Mouse (Mus musculus): ENCODE data around the gene Ranbp9.
A peak's percentile ranks its signal among the peaks of the same experiment; 100 is the strongest.
"Not testable (repeated sequence)": the region's sequence is repeated elsewhere in the genome, so short reads cannot be mapped to it uniquely, and the experiment has no call there.

Ranbp9 gene

DNA sequence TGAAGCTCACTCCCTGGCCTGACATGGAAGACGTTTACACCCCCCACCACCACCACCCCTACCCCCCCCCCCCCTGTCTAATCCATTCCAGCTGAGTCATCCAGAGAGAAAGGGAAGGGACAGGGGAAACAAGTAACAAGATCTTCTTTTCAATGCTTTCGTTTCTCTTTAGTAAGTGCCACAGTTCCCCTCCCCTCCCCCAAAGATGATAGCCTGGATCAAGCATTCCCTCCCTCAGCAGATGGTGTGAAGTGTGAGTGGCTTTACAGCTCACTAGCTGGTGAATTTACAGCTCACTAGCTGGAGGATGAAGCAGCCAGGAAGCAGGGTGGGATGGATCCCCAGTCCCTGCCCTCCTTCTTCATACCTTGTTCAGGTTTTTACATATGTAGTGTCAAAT lies 15.6 kb upstream of the Ranbp9 start:
- DNase-seq (ENCODE audit: low spot score): no peak

DNA sequence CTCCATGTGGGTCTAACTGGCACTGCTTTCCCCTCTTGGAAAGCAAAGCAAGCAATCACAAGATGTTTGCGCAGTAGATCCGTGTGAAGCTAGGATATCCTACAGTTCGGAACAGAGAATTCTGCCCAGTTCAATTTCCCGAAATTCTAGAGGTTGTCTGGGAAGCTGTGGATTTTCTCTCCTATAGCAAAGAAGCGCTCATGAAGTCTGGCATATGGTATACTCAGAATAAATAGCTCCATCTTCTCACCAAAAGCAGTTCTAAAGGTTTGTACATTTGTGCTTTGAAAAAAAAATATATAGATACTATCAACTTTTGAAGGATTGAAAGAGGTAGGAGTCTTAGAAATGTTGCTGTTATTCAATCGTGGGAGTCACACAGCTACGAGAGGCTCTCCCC lies 14.6 kb upstream of the Ranbp9 start:
- DNase-seq (ENCODE audit: low spot score): no peak

DNA sequence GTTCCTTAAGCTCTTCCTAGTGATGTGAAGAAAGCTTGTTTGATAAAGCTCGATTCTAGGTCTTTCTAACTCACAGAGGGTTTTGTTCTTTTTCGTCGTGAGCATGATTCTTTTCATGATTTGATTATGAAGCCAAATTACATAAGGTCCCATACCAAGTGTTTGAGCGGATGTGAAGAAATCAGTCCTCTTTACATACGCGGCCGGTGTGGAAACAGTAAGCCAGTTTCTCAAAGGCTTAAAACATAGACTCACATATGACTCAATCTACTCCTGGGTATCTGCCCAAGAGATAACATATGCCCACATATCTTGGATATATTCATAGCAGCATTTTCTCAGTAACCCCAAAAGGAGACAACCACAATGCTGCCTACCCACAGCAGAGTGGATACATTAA lies 12.6 kb upstream of the Ranbp9 start:
- no peak for DNase-seq (ENCODE audit: low spot score)

DNA sequence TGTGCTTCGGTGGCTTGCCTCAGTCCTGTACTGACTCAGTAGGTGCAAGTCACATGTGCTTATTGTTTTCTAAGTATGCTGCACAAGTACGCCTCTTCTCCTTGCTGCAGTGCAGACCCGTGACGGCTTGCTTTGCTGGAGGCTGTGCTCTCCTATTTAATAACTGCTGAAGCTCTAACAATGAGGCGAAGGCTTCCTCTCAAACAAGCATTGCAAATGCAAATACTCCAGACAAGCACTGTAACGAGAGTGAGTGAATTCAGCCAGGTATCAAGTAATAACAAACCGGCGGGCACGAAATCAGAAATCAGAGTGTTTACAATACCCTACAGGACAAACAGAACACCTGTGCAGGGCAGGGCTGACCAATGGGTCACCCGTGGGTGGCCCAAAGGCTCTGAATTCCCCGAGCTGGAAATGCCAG lies 12.0 kb upstream of the Ranbp9 start:
- DNase-seq (ENCODE audit: low spot score): no peak

DNA sequence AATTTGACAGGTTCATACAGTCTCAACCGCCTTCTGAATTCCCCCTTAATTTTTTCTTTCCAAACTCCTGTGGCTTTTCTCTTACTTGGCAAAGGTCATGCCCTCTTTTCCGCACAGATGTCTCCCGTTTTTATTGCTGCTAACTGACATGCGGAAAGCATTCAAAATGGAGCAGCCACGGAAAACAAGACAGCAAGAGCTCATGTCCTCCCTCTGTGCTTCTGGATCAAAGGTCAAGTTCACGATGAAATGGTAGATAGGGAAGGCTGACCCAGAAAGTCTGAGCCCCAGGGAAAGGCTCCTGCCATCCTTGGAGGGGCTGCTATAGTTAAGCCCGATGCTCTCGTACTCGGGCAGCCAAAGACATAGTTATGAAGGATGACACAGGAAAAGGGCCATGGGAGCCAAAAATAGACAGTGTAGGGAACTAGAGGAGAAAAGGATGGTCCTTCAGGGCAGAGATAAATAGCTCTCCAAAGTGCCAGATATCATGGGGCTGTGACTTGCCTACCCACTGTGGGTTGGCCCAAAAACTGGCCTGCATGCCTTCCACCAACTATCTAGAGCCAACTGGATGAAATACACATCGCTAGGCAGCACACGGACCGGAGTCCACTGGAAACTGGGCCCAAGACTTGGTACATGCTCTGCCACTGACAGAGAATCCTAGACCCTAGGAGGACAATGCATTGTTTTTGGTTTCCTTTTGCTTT lies 5.6 kb upstream of the Ranbp9 start:
- DNase-seq (ENCODE audit: low spot score): no peak

DNA sequence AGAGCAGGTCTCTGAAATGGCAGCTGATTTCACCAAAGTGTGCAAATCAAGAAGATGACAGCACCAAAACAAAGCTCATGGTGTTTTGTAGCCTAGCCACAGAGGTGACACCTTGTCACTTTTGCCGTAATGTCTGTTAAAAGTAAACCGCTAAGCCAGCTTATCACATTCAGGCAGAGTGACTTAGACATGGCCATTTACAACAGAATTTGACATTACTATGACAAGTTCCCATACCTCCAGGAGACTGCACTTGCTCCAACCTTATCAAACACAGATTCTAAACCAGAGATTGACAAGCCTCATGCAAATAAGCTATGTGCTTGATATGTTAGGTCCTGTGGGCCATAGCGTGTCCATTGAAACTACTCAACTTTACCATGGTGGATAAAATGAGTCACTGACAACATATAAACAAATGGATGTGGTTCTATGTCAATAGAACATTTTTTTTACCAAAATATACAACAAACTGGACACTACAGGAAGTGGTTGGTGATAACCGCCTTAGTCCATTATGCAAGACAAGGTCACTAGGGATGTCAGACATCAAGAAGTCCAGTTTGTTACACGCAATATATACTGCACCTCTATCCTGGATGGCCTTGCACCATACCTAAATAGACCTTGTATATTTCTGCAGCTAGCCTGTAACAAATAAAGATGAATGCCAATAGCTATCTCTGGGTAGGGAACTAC lies 4.3 kb upstream of the Ranbp9 start:
- DNase-seq (ENCODE audit: low spot score): no peak

DNA sequence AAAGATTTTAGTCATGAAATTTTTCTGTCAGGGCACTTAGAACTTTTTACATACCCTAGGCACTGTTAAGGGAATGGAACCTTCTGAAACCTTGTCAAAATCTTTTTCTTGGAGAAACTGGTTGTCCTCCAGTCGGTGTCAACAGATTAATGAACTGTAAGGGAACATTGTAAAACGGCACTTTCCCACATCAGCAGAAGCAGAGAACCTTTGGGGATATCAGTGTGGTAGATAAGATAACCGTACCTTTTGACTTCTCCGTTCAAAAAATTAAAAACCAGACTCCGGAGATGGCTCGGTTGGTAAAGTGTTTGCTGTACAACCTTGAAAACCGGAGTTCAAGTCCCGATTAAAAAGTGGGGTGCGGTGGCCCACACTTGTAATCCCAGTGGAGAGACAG lies 1.7 kb upstream of the Ranbp9 start:
- no peak for DNase-seq (ENCODE audit: low spot score)

DNA sequence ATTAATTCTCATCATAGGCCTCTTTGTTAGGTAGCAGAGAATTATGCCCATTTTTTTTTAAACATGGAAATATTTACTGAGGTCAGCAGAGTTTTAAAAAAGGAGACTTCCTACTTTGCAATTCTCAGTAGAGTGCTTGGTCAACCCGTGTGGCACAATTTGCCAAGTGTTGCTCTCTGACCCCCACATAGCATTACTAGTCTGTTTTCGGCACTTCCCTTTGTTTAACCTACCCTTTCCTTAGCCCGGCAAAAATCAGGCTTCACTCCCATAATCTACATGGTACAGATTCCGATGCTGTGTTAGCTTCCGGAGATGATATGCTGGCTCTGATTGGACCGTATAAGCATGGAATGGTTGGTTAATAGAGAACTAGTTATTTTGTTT lies 770 bp upstream of the Ranbp9 start:
- no peak for DNase-seq (ENCODE audit: low spot score)

DNA sequence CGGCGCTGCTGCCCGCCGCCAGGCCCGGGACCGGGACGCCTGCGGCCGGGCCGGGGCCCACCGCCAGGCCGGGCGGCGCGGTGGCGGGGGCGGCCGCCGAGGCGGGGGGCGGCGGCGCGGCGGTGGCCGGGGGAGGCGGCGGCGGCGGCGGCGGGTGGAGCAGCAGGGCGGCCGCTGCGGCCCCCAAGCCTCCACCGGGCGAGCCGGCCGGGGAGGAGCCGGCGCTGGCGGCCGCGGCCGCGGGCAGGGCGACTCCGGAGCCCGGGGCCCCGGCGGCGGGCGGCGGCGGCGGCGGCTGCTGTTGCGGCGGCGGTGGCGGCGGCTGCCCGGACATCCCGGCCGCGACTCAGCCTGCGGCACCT lies 506 bp downstream of the Ranbp9 start:
- no peak for DNase-seq (ENCODE audit: low spot score)

DNA sequence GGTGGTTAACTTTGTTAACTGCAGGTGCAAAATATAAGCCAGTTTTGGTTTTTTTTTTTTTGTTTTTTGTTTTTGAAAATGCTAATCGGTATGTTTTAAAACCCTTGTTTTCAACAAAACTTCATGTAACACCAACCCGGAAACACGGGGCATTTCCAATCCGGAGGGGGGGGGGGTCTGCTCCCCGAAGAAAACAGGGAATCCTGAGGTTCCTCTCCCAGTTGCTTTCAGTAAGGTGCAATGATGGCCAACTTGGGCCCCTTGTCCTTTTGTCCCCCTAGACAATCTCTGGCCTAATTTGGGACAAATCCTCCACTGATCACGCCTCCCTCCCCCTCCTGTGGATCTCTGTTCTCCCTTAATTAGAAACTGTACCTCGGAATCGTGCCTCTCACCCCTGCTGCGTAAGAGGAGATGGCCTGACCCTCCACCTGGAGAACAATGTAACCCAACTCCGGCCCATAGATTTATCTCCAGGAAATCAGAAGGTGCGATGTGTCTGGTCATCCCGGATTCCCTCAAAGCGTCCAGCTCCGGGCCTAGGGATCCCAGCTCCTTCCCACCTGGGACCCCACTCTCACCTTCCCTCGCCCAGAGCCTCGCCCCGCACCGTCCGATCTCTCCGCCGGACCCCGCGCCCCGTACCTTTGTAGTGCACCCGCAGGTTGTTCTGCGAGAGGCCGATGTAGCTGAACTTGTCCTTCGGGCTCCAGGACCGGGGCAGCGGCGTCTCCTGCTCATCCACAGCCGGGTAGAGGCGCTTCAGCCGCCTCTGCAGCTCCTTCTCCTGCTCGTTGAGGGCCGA lies 1.1 kb downstream of the Ranbp9 start:
- peak; percentile 57 for DNase-seq (ENCODE audit: low spot score)

DNA sequence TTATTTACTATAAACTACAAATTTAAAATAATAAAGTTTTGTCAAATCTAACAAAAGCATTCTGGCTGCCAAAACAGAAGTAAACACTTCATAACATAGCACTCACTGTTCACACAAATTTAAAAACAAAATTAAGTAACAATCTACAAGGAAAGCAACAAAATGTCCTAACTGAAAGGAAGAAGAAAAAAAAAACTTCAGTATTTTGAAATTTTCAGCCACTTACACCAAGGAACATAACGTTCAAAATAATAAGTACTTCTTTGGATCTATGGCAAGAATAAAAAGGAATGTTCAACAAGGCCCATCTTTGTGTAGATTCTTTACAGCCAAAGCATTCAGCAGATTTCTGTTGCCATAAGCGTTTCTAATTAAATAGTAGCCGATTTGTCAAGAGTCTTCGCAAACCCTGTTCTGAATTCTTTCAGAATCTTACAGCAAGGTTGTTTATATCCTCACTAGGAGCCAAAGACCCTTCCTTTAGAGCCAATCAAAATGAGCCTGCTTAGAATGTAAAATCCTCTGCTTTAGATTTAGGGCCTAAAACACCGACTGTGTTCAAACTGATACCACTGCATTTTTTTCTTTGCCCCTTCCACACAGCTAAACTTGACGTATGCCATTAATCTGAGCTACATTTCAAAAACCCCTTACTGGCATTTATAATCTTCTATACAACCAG lies 1.9 kb downstream of the Ranbp9 start:
- DNase-seq (ENCODE audit: low spot score): no peak

DNA sequence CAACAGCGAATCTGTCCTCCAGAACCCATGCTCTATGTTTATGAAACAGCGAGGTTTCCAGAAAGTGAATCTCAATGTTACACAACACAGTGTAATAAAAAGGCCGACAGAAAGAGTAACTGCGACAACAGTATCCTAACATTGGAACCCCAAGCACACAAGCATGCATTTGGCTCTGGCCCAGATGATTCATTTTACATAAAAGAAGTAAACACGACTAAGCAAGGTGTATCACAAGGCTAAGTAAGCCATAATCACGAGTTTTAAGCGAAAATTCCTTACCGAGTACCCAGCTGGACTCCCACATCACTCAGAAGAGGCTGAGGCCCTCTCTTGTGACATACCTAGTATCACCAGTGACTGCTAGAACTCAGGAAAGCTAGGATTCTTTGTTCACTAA lies 2.5 kb downstream of the Ranbp9 start:
- no peak for DNase-seq (ENCODE audit: low spot score)

DNA sequence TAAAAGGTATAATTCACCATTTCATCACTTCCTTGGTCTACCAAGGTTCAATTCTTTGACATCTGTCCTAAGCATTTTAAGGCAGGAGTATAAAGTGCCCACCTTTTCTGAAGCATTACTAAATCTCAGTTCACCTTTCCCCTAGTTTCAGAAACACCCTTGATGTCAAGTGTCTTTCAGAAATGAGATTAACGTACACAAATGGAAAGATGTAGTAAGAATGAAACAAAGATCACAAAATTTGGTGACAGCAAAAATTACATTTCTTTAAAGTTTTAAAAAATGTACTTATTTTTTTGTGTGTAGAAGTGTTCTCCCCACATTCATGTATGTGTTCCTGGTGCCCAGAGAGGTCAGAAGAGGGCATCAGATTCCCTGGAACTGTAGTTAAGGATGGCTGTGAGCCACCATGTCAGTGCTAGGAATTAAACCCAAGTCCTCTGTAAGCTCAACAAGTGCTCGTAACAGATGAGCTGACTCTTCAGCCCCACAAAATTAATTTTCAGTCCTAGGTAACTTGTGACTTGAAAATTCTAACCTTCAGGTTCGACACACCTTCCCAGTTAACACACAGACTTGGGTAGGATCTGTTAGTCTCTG lies 3.9 kb downstream of the Ranbp9 start:
- DNase-seq (ENCODE audit: low spot score): no peak

DNA sequence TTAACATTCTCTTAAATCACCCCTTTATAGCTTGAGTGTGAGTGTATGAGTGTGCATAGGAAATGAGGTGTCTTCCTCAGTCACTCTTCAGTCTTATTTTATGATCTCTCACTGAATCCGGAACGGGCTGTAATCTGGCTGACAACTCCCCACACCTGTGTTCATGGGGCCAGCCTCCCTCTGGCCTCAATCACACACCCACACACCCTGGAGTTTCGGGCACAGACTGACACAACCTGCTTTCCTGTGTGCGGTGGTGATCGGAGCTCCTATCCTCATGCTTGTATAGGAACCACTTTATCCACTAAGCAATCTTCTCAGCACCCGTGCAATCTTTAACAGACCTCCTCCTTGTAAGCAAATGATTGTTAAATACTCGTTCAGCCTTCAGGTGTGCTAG lies 4.9 kb downstream of the Ranbp9 start:
- no peak for DNase-seq (ENCODE audit: low spot score)

DNA sequence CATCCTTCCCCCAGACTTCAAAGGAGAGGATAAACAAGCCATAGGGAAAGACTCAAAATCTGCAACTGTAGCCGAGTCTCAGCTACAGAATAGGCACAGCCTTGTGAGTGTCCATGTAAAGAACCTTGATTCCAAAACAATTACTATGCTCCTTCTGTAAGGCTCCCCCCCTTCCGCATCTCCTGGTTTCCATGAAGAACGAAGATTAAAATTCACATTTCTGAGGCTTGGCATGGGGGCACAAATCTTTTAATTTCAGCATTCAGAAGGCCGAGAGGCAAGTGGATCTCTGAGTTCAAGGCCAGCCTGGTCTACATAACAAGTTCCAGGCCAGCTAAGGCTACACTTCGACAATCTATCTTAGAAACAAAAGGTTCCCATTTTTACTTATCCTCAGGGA lies 6.4 kb downstream of the Ranbp9 start:
- no peak for DNase-seq (ENCODE audit: low spot score)

DNA sequence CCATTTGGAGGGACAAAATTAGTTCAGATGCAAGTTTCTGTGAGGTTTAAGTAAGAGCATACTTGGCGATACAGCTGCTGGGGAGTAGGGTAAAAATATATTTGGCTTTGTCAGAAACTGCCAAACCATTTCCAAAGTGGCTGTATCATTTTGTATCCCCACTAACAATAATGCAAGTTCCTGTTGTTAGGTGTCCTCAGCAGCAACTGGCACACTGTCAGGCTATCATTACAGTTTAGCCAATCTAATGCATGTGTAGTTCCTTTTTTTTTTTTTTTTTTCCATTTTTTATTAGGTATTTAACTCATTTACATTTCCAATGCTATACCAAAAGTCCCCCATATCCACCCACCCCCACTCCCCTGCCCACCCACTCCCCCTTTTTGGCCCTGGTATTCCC lies 9.2 kb downstream of the Ranbp9 start:
- not testable (repeated sequence) for DNase-seq (ENCODE audit: low spot score)

DNA sequence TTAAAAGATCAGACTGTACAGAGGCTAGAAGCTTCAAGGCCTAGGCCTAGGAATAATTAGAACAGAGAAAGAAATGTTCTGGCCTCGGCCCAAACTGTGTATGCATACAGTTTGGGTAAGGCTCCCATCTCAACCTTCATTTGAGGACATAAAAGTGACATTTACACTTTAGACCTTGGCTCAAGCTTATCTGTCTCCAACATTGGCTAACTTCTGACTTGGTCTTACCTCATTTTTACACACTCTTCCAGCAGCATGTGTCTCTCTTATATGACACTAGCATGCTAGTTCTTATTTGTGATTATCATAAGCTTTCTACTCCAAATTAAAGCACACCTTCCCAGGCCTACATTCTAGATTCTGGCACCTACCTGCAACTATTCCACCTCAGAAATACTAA lies 11.5 kb downstream of the Ranbp9 start:
- DNase-seq (ENCODE audit: low spot score): no peak

DNA sequence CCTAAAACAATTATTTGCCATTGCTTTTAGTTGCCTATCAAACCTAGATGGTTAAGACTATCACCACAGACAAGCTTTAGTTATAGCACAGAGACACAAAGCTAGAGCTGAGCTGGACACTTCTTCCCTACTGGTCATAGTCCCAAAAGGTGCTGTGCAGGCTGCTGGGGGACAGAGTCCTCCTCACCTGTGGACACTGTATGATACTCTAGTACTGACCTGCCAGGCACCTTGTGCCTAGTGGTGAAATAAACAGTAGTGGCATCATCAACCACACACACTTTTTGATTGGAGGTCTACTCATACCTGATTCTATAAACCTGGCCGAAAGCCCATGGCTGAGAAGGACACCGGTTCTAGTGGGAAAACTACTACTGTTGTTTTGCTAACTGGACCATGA lies 16.5 kb downstream of the Ranbp9 start:
- no peak for DNase-seq (ENCODE audit: low spot score)

DNA sequence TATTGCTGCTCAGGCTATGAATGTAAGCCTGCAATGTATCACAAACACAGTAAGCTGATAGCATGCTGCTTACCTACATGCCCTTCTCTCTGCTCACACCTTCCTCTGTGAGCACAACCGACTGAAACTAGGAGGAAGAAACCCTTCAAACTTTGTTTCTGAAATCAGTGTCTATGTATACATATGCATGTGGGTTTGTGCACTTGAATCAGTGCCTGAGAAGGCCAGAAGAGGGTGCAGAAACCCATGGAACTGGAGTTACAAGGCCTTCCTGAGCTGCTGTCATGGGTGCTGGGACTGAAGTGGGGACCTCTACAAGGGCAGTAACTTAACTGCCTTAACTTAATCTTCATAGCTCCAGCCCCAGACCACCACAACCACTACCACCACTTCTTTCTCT lies 23.9 kb downstream of the Ranbp9 start:
- DNase-seq (ENCODE audit: low spot score): no peak

DNA sequence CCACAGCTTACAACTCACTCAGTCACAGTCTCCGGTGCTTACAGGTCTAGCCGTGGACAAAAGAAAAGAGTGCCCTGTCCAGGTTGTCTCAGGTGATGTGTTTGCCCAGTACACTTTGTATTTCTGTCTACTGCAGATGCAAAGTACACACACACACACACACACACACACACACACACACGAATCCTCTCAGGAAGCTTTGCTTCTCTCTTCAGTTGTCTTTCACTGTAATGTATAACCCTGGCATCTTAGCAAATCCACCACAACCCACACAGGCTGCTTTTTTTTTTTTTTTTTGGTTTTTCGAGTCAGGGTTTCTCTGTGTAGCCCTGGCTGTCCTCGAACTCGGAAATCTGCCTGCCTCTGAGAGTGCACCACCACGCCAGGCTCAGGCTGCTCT lies 26.7 kb downstream of the Ranbp9 start:
- DNase-seq (ENCODE audit: low spot score): no peak

DNA sequence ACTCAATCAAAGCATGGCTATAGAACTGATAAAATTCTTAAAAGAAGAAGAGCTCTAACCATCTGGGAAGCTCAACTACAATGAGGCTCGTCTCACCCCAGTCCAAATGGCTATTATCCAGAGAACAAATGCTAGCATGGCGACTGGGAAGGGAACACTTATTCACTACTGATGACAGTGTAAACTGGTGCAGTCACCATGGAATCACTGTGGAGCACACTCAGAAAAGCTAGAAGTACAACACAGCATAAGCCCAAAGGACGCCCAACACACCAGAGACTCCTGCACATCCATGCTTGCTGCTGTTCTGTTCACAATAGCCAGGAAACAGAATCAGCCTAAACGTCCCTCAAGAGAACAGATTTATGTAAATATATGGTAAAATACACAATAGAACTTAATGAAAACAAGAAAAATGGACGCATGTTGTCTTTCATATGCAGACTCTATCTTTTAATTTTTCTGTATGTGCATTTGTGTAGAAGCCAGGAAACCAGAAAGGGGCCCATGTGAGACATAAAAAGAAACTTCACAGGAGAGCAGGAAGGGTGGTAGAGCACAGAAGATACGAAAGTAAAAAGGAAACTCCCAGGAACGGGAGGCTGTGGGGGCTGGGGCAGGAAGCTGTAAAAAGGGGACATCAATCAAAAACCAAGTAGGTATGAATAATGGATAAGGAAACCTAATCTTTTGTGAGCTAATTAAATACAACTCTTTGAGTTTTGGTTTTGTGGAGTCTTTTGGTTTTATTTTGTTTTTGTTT lies 28.1 kb downstream of the Ranbp9 start:
- DNase-seq (ENCODE audit: low spot score): no peak

DNA sequence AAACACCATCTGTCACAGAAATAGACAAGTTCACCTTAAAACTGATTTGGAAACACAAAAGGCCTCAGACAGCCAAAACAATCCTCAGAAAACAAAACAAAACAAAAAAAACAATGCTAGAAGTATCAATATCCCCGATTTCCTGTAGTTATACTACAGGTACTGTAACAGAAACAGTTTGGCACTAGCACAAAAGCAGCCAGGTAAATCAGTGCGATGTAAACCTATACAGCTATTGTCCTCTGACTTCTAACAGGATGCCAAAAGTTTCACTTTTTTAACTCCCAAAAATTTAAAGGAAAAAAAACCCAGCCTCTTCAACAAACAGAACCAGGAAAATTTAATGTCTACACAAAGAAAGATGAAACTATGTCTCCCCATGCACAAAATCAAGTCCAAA lies 28.9 kb downstream of the Ranbp9 start:
- no peak for DNase-seq (ENCODE audit: low spot score)

All from testis, postnatal 14 days (tissue).